Mouse (Mus musculus) intestine, embryonic 14.5 days (tissue): Measurements from ENCODE around the gene Hmgcs1. TPM values are rescaled to one million over a fixed set of nuclear protein-coding genes. Genes with fewer than 3 reads are reported as not detected.
"Not testable (repeated sequence)": the region's sequence is repeated elsewhere in the genome, so short reads cannot be mapped to it uniquely, and the experiment has no call there.

Source experiments
- ATAC-seq: fragments of 200-750 bp; cut with Nextera tagmentation; replicated peaks from 2 replicates; pipeline ENCODE4 v1.8.0; 2017; ENCODE audit warnings: low read depth, moderate number of reproducible peaks, moderate TSS enrichment, moderate library complexity; ENCODE audit not compliant: low FRiP score, low TSS enrichment
- DNase-seq: peaks from one replicate; pipeline ENCODE4 v3.0.0-alpha.2; 2018; ENCODE audit warnings: low spot score
- H3K27ac ChIP-seq: fragments of 300-500 bp; sonication (generic); 2 replicates; pipeline ENCODE4 v1.5.1; 2014; ENCODE audit warnings: low read depth, mild to moderate bottlenecking, control low read depth
- H3K27me3 ChIP-seq: fragments of 300-500 bp; sonication (generic); replicated peaks from 2 replicates; pipeline ENCODE4 v1.6.1; 2014; ENCODE audit warnings: low read length, control low read depth; ENCODE audit not compliant: control insufficient read depth, insufficient read depth
- H3K36me3 ChIP-seq: fragments of 300-500 bp; sonication (generic); 2 replicates; pipeline ENCODE4 v1.6.1; 2014; ENCODE audit warnings: low read length, control low read depth; ENCODE audit not compliant: control insufficient read depth, insufficient read depth
- H3K4me1 ChIP-seq: fragments of 300-500 bp; sonication (generic); replicated peaks from 2 replicates; pipeline ENCODE4 v1.6.1; 2014; ENCODE audit warnings: low read length, control low read depth, mixed read lengths; ENCODE audit not compliant: control insufficient read depth, insufficient read depth
- H3K4me2 ChIP-seq: fragments of 300-500 bp; sonication (generic); 2 replicates; pipeline ENCODE4 v1.6.1; 2014; ENCODE audit warnings: low read length
- H3K4me3 ChIP-seq: fragments of 300-500 bp; sonication (generic); 2 replicates; pipeline ENCODE4 v1.5.1; 2014; ENCODE audit warnings: low read depth, low read length, control low read depth, mixed read lengths
- H3K9ac ChIP-seq: fragments of 300-500 bp; sonication (generic); 2 replicates; pipeline ENCODE4 v1.6.1; 2014; ENCODE audit warnings: mild to moderate bottlenecking, low read length
- H3K9me3 ChIP-seq: fragments of 300-500 bp; sonication (generic); 2 replicates; pipeline ENCODE4 v1.6.1; 2016; ENCODE audit warnings: low read length, control low read depth; ENCODE audit not compliant: control insufficient read depth
- WGBS: fragments of 180-500 bp; shearing (Covaris S2); extraction: QIAGEN DNeasy Blood & Tissue Kit; methylation state at CpG from one replicate; pipeline ENCODE4 v1.1.7; 2014; 5-methylcytosine and 5-hydroxymethylcytosine counted together
- polyA plus RNA-seq: library from polyadenylated mRNA; unstranded; fragments of >200 nt; fragmentation: Nextera tagmentation; extraction: Ambion mirVana; gene quantifications from 2 replicates; pipeline ENCODE4 v1.2.1, GENCODE M21; 2014

Hmgcs1 gene
- polyA plus RNA-seq, 1 experiment from 2014 or later: 236 TPM

GRCm38 (mm10) chr13:119690876-119691620 lies 869 bp downstream of the Hmgcs1 start:
- peak overlapping the region; percentile 62 for H3K4me2 ChIP-seq
- H3K4me1 ChIP-seq: peaks cover 22% of the 10 kb centered on the region
- H3K36me3 ChIP-seq: peaks cover 7% of the 10 kb centered on the region; the same call in 1 of the 2 replicates
- no peaks in the 10 kb centered on the region for H3K27me3 ChIP-seq
- 2% methylated on average over 7 of the region's 7 CpGs for whole genome bisulfite sequencing
- H3K4me3 ChIP-seq: peak overlapping the region; percentile 80
- peak overlapping the region; percentile 76 for H3K9ac ChIP-seq
- ATAC-seq: peak; percentile 3; the same call in 1 of the 2 replicates
- peak overlapping the region; percentile 92 for H3K27ac ChIP-seq
- H3K9me3 ChIP-seq: no peaks in the 10 kb centered on the region
- no peak for DNase-seq

- not testable (repeated sequence) for ATAC-seq, H3K9me3 ChIP-seq, DNase-seq, H3K27ac ChIP-seq, H3K27me3 ChIP-seq
- 68% methylated on average over 3 of the region's 3 CpGs for WGBS
- Histone ChIP-seq H3K9ac (peak overlapping the region; percentile 76), H3K36me3 (peaks cover 11% of the 10 kb centered on the region), H3K4me3 (peak overlapping the region; percentile 80), H3K4me1 (peaks cover 22% of the 10 kb centered on the region), H3K4me2 (peak overlapping the region; percentile 62)
Measured at GRCm38 (mm10) chr13:119691958-119692357, 1.8 kb downstream of the Hmgcs1 start.

- Histone ChIP-seq H3K4me3 (no peak overlapping the region), H3K36me3 (peaks cover 39% of the 10 kb centered on the region), H3K4me2 (no peak overlapping the region), H3K9me3 (no peaks in the 10 kb centered on the region), H3K27me3 (no peaks in the 10 kb centered on the region), H3K4me1 (peaks cover 22% of the 10 kb centered on the region), H3K9ac (no peak overlapping the region), H3K27ac (no peak overlapping the region)
- WGBS: 70% methylated on average over 4 of the region's 4 CpGs
- DNase-seq (no peak), ATAC-seq (no peak)
Measured at GRCm38 (mm10) chr13:119695676-119696075, 5.5 kb downstream of the Hmgcs1 start.

- H3K9ac ChIP-seq: no peak overlapping the region
- H3K4me3 ChIP-seq: no peak overlapping the region
- H3K27ac ChIP-seq: no peak overlapping the region
- 66% methylated on average over 1 of the region's 1 CpGs for WGBS
- no peak overlapping the region for H3K4me2 ChIP-seq
- H3K9me3 ChIP-seq: no peaks in the 10 kb centered on the region
- H3K36me3 ChIP-seq: peaks cover 47% of the 10 kb centered on the region
- no peaks in the 10 kb centered on the region for H3K27me3 ChIP-seq
- H3K4me1 ChIP-seq: peaks cover 19% of the 10 kb centered on the region
- ATAC-seq: no peak
- no peak for DNase-seq
Measured at GRCm38 (mm10) chr13:119696496-119696895, 6.3 kb downstream of the Hmgcs1 start.

GRCm38 (mm10) chr13:119698436-119698835 lies 8.3 kb downstream of the Hmgcs1 start:
- no peaks in the 10 kb centered on the region for H3K9me3 ChIP-seq
- no peak overlapping the region for H3K9ac ChIP-seq
- ATAC-seq: no peak
- 91% methylated on average over 4 of the region's 4 CpGs for WGBS
- DNase-seq: no peak
- no peak overlapping the region for H3K4me3 ChIP-seq
- no peak overlapping the region for H3K4me2 ChIP-seq
- H3K36me3 ChIP-seq: peaks cover 65% of the 10 kb centered on the region
- no peaks in the 10 kb centered on the region for H3K27me3 ChIP-seq
- H3K4me1 ChIP-seq: peaks cover 6% of the 10 kb centered on the region
- no peak overlapping the region for H3K27ac ChIP-seq

GRCm38 (mm10) chr13:119704280-119704679 lies 14.1 kb downstream of the Hmgcs1 start:
- ATAC-seq: no peak
- no peak overlapping the region for H3K27ac ChIP-seq
- DNase-seq: no peak
- WGBS: 95% methylated on average over 7 of the region's 7 CpGs
- H3K4me1 ChIP-seq: no peaks in the 10 kb centered on the region
- no peaks in the 10 kb centered on the region for H3K27me3 ChIP-seq
- no peaks in the 10 kb centered on the region for H3K9me3 ChIP-seq
- H3K9ac ChIP-seq: no peak overlapping the region
- no peak overlapping the region for H3K4me3 ChIP-seq
- no peak overlapping the region for H3K4me2 ChIP-seq
- H3K36me3 ChIP-seq: peaks cover 93% of the 10 kb centered on the region

GRCm38 (mm10) chr13:119706278-119706880 lies 16.2 kb downstream of the Hmgcs1 start:
- H3K36me3 ChIP-seq: peaks cover 80% of the 10 kb centered on the region
- H3K4me1 ChIP-seq, ATAC-seq, H3K9me3 ChIP-seq, H3K9ac ChIP-seq, H3K27me3 ChIP-seq, H3K4me3 ChIP-seq, H3K4me2 ChIP-seq, H3K27ac ChIP-seq, DNase-seq: not testable (repeated sequence)
- WGBS: 86% methylated on average over 7 of the region's 8 CpGs

GRCm38 (mm10) chr13:119706953-119707352 lies 16.8 kb downstream of the Hmgcs1 start:
- Histone ChIP-seq H3K4me3 (no peak overlapping the region), H3K9me3 (no peaks in the 10 kb centered on the region), H3K27me3 (no peaks in the 10 kb centered on the region), H3K4me1 (no peaks in the 10 kb centered on the region), H3K27ac (no peak overlapping the region), H3K4me2 (no peak overlapping the region), H3K9ac (no peak overlapping the region), H3K36me3 (peaks cover 76% of the 10 kb centered on the region)
- ATAC-seq (no peak), DNase-seq (no peak)
- WGBS: 73% methylated on average over 7 of the region's 7 CpGs
